Mouse (Mus musculus): ENCODE results near the gene Car5a. TPM values are rescaled to one million over a fixed set of nuclear protein-coding genes. Genes with fewer than 3 reads are reported as not detected.

Gene Car5a
- polyA plus RNA-seq, 1 experiment from 2014 or later: 0.18 TPM

- Histone ChIP-seq H3K36me3 (peaks cover 19% of the 10 kb centered on the region), H3K4me2 (replicated peaks) (no peak overlapping the region), H3K27ac (no peak overlapping the region), H3K27me3 (no peaks in the 10 kb centered on the region), H3K4me1 (peaks cover 45% of the 10 kb centered on the region), H3K9me3 (replicated peaks) (no peaks in the 10 kb centered on the region), H3K4me3 (no peak overlapping the region), H3K9ac (peak overlapping the region; percentile 9; the same call in 1 of the 2 replicates)
- WGBS: 78% methylated on average over 8 of the region's 8 CpGs
- ATAC-seq (ENCODE audit: low FRiP score): no peak
Measured at GRCm38 (mm10) chr8:121970225-121970624, 25.5 kb upstream of the Car5a start.

- no peaks in the 10 kb centered on the region for H3K27me3 ChIP-seq
- H3K27ac ChIP-seq: no peak overlapping the region
- H3K9ac ChIP-seq: no peak overlapping the region
- H3K4me1 ChIP-seq: peaks cover 47% of the 10 kb centered on the region
- H3K4me3 ChIP-seq: no peak overlapping the region
- no peaks in the 10 kb centered on the region for H3K9me3 ChIP-seq (replicated peaks)
- H3K36me3 ChIP-seq: peaks cover 3% of the 10 kb centered on the region; the same call in 1 of the 2 replicates
- 80% methylated on average over 4 of the region's 4 CpGs for WGBS
- ATAC-seq (ENCODE audit: low FRiP score): no peak
- H3K4me2 ChIP-seq (replicated peaks): no peak overlapping the region
Measured at GRCm38 (mm10) chr8:121968542-121968941, 23.8 kb upstream of the Car5a start.

- no peak overlapping the region; the same call in 1 of the 2 replicates for H3K27ac ChIP-seq
- H3K9ac ChIP-seq: no peak overlapping the region
- no peak for ATAC-seq (ENCODE audit: low FRiP score)
- peaks cover 47% of the 10 kb centered on the region for H3K4me1 ChIP-seq
- 54% methylated on average over 4 of the region's 4 CpGs for WGBS
- H3K4me3 ChIP-seq: no peak overlapping the region
- peaks cover 3% of the 10 kb centered on the region; the same call in 1 of the 2 replicates for H3K36me3 ChIP-seq
- H3K9me3 ChIP-seq (replicated peaks): no peaks in the 10 kb centered on the region
- no peaks in the 10 kb centered on the region for H3K27me3 ChIP-seq
- no peak overlapping the region for H3K4me2 ChIP-seq (replicated peaks)
Measured at GRCm38 (mm10) chr8:121967977-121968376, 23.3 kb upstream of the Car5a start.

GRCm38 (mm10) chr8:121966714-121967448, 22.2 kb upstream of the Car5a start:
- no peak for ATAC-seq (ENCODE audit: low FRiP score)
- Histone ChIP-seq H3K36me3 (no peaks in the 10 kb centered on the region), H3K27ac (peak overlapping the region; percentile 36), H3K9me3 (replicated peaks) (no peaks in the 10 kb centered on the region), H3K4me1 (peaks cover 47% of the 10 kb centered on the region), H3K9ac (peak overlapping the region; percentile 38), H3K4me3 (no peak overlapping the region), H3K27me3 (no peaks in the 10 kb centered on the region), H3K4me2 (replicated peaks) (no peak overlapping the region)
- WGBS: 40% methylated on average over 7 of the region's 7 CpGs

- H3K27ac ChIP-seq: no peak overlapping the region; the same call in 1 of the 2 replicates
- no peaks in the 10 kb centered on the region for H3K27me3 ChIP-seq
- no peaks in the 10 kb centered on the region for H3K9me3 ChIP-seq (replicated peaks)
- no peaks in the 10 kb centered on the region for H3K36me3 ChIP-seq
- ATAC-seq (ENCODE audit: low FRiP score): no peak
- no peak overlapping the region for H3K4me2 ChIP-seq (replicated peaks)
- 71% methylated on average over 5 of the region's 5 CpGs for WGBS
- peaks cover 41% of the 10 kb centered on the region for H3K4me1 ChIP-seq
- H3K4me3 ChIP-seq: no peak overlapping the region
- H3K9ac ChIP-seq: no peak overlapping the region; the same call in 1 of the 2 replicates
Measured at GRCm38 (mm10) chr8:121966110-121966509, 21.4 kb upstream of the Car5a start.

GRCm38 (mm10) chr8:121964716-121965512, 20.2 kb upstream of the Car5a start:
- Histone ChIP-seq H3K9ac (no peak overlapping the region), H3K4me2 (replicated peaks) (no peak overlapping the region), H3K27me3 (no peaks in the 10 kb centered on the region), H3K4me3 (no peak overlapping the region), H3K9me3 (replicated peaks) (no peaks in the 10 kb centered on the region), H3K4me1 (peaks cover 34% of the 10 kb centered on the region), H3K36me3 (no peaks in the 10 kb centered on the region), H3K27ac (peak overlapping the region; percentile 31; the same call in 1 of the 2 replicates)
- 64% methylated on average over 8 of the region's 8 CpGs for WGBS
- ATAC-seq (ENCODE audit: low FRiP score): no peak

- ATAC-seq (ENCODE audit: low FRiP score): no peak
- H3K27me3 ChIP-seq: no peaks in the 10 kb centered on the region
- H3K9me3 ChIP-seq (replicated peaks): no peaks in the 10 kb centered on the region
- H3K4me2 ChIP-seq (replicated peaks): no peak overlapping the region
- peaks cover 30% of the 10 kb centered on the region for H3K4me1 ChIP-seq
- H3K4me3 ChIP-seq: no peak overlapping the region
- no peak overlapping the region for H3K27ac ChIP-seq
- no peak overlapping the region for H3K9ac ChIP-seq
- 81% methylated on average over 3 of the region's 3 CpGs for WGBS
- no peaks in the 10 kb centered on the region for H3K36me3 ChIP-seq
Measured at GRCm38 (mm10) chr8:121962892-121963291, 18.2 kb upstream of the Car5a start.

GRCm38 (mm10) chr8:121958395-121958794, 13.7 kb upstream of the Car5a start:
- no peak overlapping the region for H3K4me2 ChIP-seq (replicated peaks)
- peaks cover 13% of the 10 kb centered on the region; the same call in 1 of the 2 replicates for H3K4me1 ChIP-seq
- H3K9ac ChIP-seq: no peak overlapping the region
- ATAC-seq (ENCODE audit: low FRiP score): no peak
- H3K27me3 ChIP-seq: no peaks in the 10 kb centered on the region
- 97% methylated on average over 1 of the region's 1 CpGs for WGBS
- H3K36me3 ChIP-seq: peaks cover 17% of the 10 kb centered on the region
- no peaks in the 10 kb centered on the region for H3K9me3 ChIP-seq (replicated peaks)
- no peak overlapping the region for H3K4me3 ChIP-seq
- no peak overlapping the region for H3K27ac ChIP-seq

GRCm38 (mm10) chr8:121955825-121956500, 11.3 kb upstream of the Car5a start:
- Histone ChIP-seq H3K4me3 (no peak overlapping the region), H3K4me1 (peaks cover 30% of the 10 kb centered on the region), H3K4me2 (replicated peaks) (no peak overlapping the region), H3K36me3 (peaks cover 17% of the 10 kb centered on the region), H3K27ac (no peak overlapping the region), H3K27me3 (no peaks in the 10 kb centered on the region), H3K9ac (no peak overlapping the region), H3K9me3 (replicated peaks) (no peaks in the 10 kb centered on the region)
- 93% methylated on average over 1 of the region's 1 CpGs for WGBS
- ATAC-seq (ENCODE audit: low FRiP score): no peak

- peaks cover 30% of the 10 kb centered on the region for H3K4me1 ChIP-seq
Measured at GRCm38 (mm10) chr8:121954981-121955555, 10.4 kb upstream of the Car5a start.

GRCm38 (mm10) chr8:121953821-121954545, 9.3 kb upstream of the Car5a start:
- 77% methylated on average over 3 of the region's 3 CpGs for WGBS
- Histone ChIP-seq H3K9me3 (replicated peaks) (no peaks in the 10 kb centered on the region), H3K4me3 (no peak overlapping the region), H3K36me3 (peaks cover 17% of the 10 kb centered on the region), H3K4me1 (peaks cover 32% of the 10 kb centered on the region), H3K9ac (no peak overlapping the region), H3K27ac (no peak overlapping the region), H3K27me3 (no peaks in the 10 kb centered on the region), H3K4me2 (replicated peaks) (no peak overlapping the region)
- ATAC-seq (ENCODE audit: low FRiP score): no peak

More at GRCm38 (mm10) chr8:121954981-121955555, 10.4 kb upstream of the Car5a start:
- no peak overlapping the region for H3K9ac ChIP-seq
- ATAC-seq (ENCODE audit: low FRiP score): no peak
- peaks cover 17% of the 10 kb centered on the region for H3K36me3 ChIP-seq
- H3K27me3 ChIP-seq: no peaks in the 10 kb centered on the region
- H3K4me2 ChIP-seq (replicated peaks): no peak overlapping the region
- 85% methylated on average over 10 of the region's 10 CpGs for WGBS
- H3K27ac ChIP-seq: no peak overlapping the region
- no peak overlapping the region for H3K4me3 ChIP-seq
- no peaks in the 10 kb centered on the region for H3K9me3 ChIP-seq (replicated peaks)
